ENCODE assay signal across 12 mouse cellular contexts in the genomic region with DNA sequence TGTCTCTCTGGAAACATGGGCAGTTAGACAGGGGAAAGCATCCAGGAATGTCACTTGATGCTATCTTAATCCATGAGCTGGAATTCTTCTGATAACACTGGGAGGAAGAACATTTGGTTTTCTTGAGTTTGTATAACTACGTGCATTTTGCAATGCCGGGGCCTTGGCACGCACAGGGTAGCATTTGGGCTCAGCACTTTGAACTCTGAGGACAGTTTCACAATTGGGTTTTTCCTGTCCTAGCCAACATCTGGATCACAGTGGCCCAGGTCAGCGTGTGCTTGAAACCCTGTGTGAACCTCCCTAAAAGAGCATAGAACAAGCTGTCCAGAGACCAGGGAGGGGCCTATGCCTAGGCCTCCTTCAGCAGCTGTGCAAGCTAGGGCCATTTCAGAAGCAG.
DNase-seq lines count a peak whose midpoint lies in the region; ATAC-seq and TF ChIP-seq lines count a peak whose summit lies in the region.
"Had no signal": no experiment of that assay in that cellular context is flagged by ENCODE, and none has a peak within 500 bp of the region (broad histone marks: within the 10 kb centered on the region; RNA-seq: fewer than 3 reads in every experiment).

No protein-coding gene starts in this region.

- 0 out of 2 replicates have a peak, but pooled peaks cover 3% of the 10 kb centered on the region for H3K4me1 ChIP-seq in lung, adult 2 months (ENCODE audit: control insufficient read depth, insufficient read depth, low read length)
- H3K4me1 ChIP-seq: midbrain, embryonic 12.5 days; neural tube, embryonic 13.5 days had no signal

- TF ChIP-seq POLR2A in lung, adult 2 months (IDR thresholded peaks at IDR 0.05; ENCODE audit: borderline replicate concordance, extremely low read depth, low read depth, low read length), result no peak

- 48% methylated on average over 4 of the region's 4 CpGs for WGBS in lung, adult 2 months

- intact Hi-C loops in gastrocnemius, adult 2 months (cut with DNase I), result no loop called here
- intact Hi-C loops in heart, postnatal 25 days (cut with DNase I), result loop anchor here (5.0 kb wide), 1 partner anchor 45 kb away; no protein-coding TSS in a partner anchor

- TF ChIP-seq CTCF in gastrocnemius, adult 2 months (IDR thresholded peaks at IDR 0.05), result no peak
- TF ChIP-seq CTCF in lung, adult 2 months (IDR thresholded peaks at IDR 0.05; ENCODE audit: insufficient read depth, low read length), result no peak

- no peak overlapping the region for H3K4me3 ChIP-seq in gastrocnemius, adult 2 months
- H3K4me3 ChIP-seq in lung, adult 2 months (replicated peaks; ENCODE audit: extremely low read depth, low read depth, low read length), result no peak overlapping the region
- H3K4me3 ChIP-seq: limb, embryonic 12.5 days; midbrain, embryonic 12.5 days; neural tube, embryonic 13.5 days had no signal

- peak; percentile 46 for DNase-seq in gastrocnemius, adult 2 months
- DNase-seq in gastrocnemius, postnatal 10 days, result no peak
- DNase-seq in lung, adult 18-20 months, result peak; percentile 59 to 66
- DNase-seq in lung, adult 2 months, result no peak
- DNase-seq in heart, postnatal 25 days (ENCODE audit: low spot score), result peak; percentile 73
- DNase-seq in ovary, postnatal 36 days (ENCODE audit: low spot score), result peak; percentile 42
- DNase-seq in thymus, postnatal 25 days, result no peak
- DNase-seq: thymus, adult 2 months had no signal

- no peak for ATAC-seq in erythroid progenitor cell, adult 5-6 weeks (replicated peaks; ENCODE audit: low FRiP score, poor library complexity, severe bottlenecking)

- H3K27ac ChIP-seq in gastrocnemius, adult 2 months, result peak overlapping the region; percentile 48; the same call in 1 of the 2 replicates
- H3K27ac ChIP-seq: limb, embryonic 12.5 days; midbrain, embryonic 12.5 days; neural tube, embryonic 13.5 days had no signal

Comparison
In these comparisons a context has a peak if more than half of its experiments do, and no peak if none do; other contexts are left out.
1. DNase-seq: peak in gastrocnemius, adult 2 months (single experiment), lung, adult 18-20 months (2 of 2), heart, postnatal 25 days (single experiment) and ovary, postnatal 36 days (single experiment); none in gastrocnemius, postnatal 10 days (single experiment), lung, adult 2 months (single experiment) and thymus, postnatal 25 days (single experiment).